Mouse (Mus musculus): ENCODE results near the gene Dpep2nb. TPM values are rescaled to one million over a fixed set of nuclear protein-coding genes. Genes with fewer than 3 reads are reported as not detected.
A peak's percentile ranks its signal among the peaks of the same experiment; 100 is the strongest.
"Not testable (repeated sequence)": the region's sequence is repeated elsewhere in the genome, so short reads cannot be mapped to it uniquely, and the experiment has no call there.

Gene Dpep2nb
- polyA plus RNA-seq, 1 experiment = 0.07 TPM

- DNase-seq (ENCODE audit: low spot score) = no peak
These were observed 1.4 kb upstream of the Dpep2nb start for GRCm38 (mm10) chr8:106007135-106007534.

- DNase-seq (ENCODE audit: low spot score) = no peak
These were observed 638 bp upstream of the Dpep2nb start for GRCm38 (mm10) chr8:106006413-106006812.

GRCm38 (mm10) chr8:106004538-106005207 is 1.1 kb downstream of the Dpep2nb start:
- DNase-seq (ENCODE audit: low spot score) = no peak

- no peak for DNase-seq (ENCODE audit: low spot score)
These were observed 3.9 kb downstream of the Dpep2nb start for GRCm38 (mm10) chr8:106001908-106002307.

- no peak for DNase-seq (ENCODE audit: low spot score)
These were observed 6.8 kb downstream of the Dpep2nb start for GRCm38 (mm10) chr8:105998971-105999370.

GRCm38 (mm10) chr8:105996359-105996758 is 9.4 kb downstream of the Dpep2nb start:
- no peak for DNase-seq (ENCODE audit: low spot score)

- DNase-seq (ENCODE audit: low spot score) = no peak
These were observed 12.5 kb downstream of the Dpep2nb start for GRCm38 (mm10) chr8:105993226-105993625.

GRCm38 (mm10) chr8:105992499-105992898 is 13.3 kb downstream of the Dpep2nb start:
- no peak for DNase-seq (ENCODE audit: low spot score)

- no peak for DNase-seq (ENCODE audit: low spot score)
These were observed 14.2 kb downstream of the Dpep2nb start for GRCm38 (mm10) chr8:105991546-105991945.

GRCm38 (mm10) chr8:105990856-105991387 is 14.9 kb downstream of the Dpep2nb start, which contains the start of gene Dus2:
TSS of gene Dus2 (plus strand) at chr8:105991337.
- peak; percentile 63 for DNase-seq (ENCODE audit: low spot score)

- DNase-seq (ENCODE audit: low spot score) = no peak
These were observed 17.2 kb downstream of the Dpep2nb start for GRCm38 (mm10) chr8:105988546-105988945.

GRCm38 (mm10) chr8:105983406-105983805 is 22.4 kb downstream of the Dpep2nb start:
- DNase-seq (ENCODE audit: low spot score) = not testable (repeated sequence)

- no peak for DNase-seq (ENCODE audit: low spot score)
These were observed 24.6 kb downstream of the Dpep2nb start for GRCm38 (mm10) chr8:105981146-105981545.

- DNase-seq (ENCODE audit: low spot score) = no peak
These were observed 26.4 kb downstream of the Dpep2nb start, which contains the start of gene Dpep3 for GRCm38 (mm10) chr8:105979325-105979724. TSS of gene Dpep3 (minus strand) at chr8:105979429.

GRCm38 (mm10) chr8:105975363-105975762 is 30.4 kb downstream of the Dpep2nb start:
- no peak for DNase-seq (ENCODE audit: low spot score)

- no peak for DNase-seq (ENCODE audit: low spot score)
These were observed 34.6 kb downstream of the Dpep2nb start for GRCm38 (mm10) chr8:105971019-105971720.

GRCm38 (mm10) chr8:105969367-105969766 is 36.4 kb downstream of the Dpep2nb start:
- no peak for DNase-seq (ENCODE audit: low spot score)

- no peak for DNase-seq (ENCODE audit: low spot score)
These were observed 39.0 kb downstream of the Dpep2nb start for GRCm38 (mm10) chr8:105966692-105967311.

GRCm38 (mm10) chr8:105965905-105966341 is 39.9 kb downstream of the Dpep2nb start, which contains the start of gene Slc12a4:
TSS of gene Slc12a4 (minus strand) at chr8:105966097.
- DNase-seq (ENCODE audit: low spot score) = peak; percentile 71

GRCm38 (mm10) chr8:105965266-105965904 is 40.4 kb downstream of the Dpep2nb start:
- no peak for DNase-seq (ENCODE audit: low spot score)

- DNase-seq (ENCODE audit: low spot score) = no peak
These were observed 41.1 kb downstream of the Dpep2nb start for GRCm38 (mm10) chr8:105964506-105965265.

All from urinary bladder, adult 2 months (tissue).